Mouse (Mus musculus) stomach, postnatal 0 days (tissue): Measurements from ENCODE around the gene Cutal.

ENCODE experiments used
- CTCF ChIP-seq: IDR thresholded peaks from 2 replicates; pipeline ENCODE4 v1.5.1; 2016; ENCODE audit warnings: antibody characterized with exemption, low read depth, mild to moderate bottlenecking, moderate library complexity
- EP300 ChIP-seq: optimal IDR thresholded peaks from 2 replicates; pipeline ENCODE3; 2016; ENCODE audit warnings: antibody characterized with exemption

- no peak for TF ChIP-seq CTCF
- no peak for TF ChIP-seq EP300
Observed at GRCm38 (mm10) chr2:34906426-34906825, 32.2 kb downstream of the Cutal start.
